Mouse (Mus musculus) midbrain, embryonic 14.5 days (tissue): ENCODE measurements at regions not wholly inside any gene's neighbourhood (a gene's known extent, or its start where the extent isn't known, plus 50 kb on each side); places are given as distances from the start of the nearest gene placed in this dataset.

Experiments
- ATAC-seq: fragments of 200-750 bp; cut with Nextera tagmentation; 2 replicates; pipeline ENCODE4 v1.8.0; 2017; ENCODE audit warnings: moderate number of reproducible peaks, moderate library complexity; ENCODE audit not compliant: low FRiP score, low TSS enrichment
- DNase-seq: peaks from one replicate; pipeline ENCODE4 v3.0.0-alpha.2; 2015
- H3K27ac ChIP-seq: fragments of 300-500 bp; sonication (generic); replicated peaks from 2 replicates; pipeline ENCODE4 v1.5.1; 2014; ENCODE audit warnings: mild to moderate bottlenecking, low read depth, low read length, moderate library complexity
- H3K27me3 ChIP-seq: fragments of 300-500 bp; sonication (generic); 2 replicates; pipeline ENCODE4 v1.6.1; 2014; ENCODE audit warnings: low read length, control low read depth, mixed read lengths; ENCODE audit not compliant: control insufficient read depth, insufficient read depth
- H3K36me3 ChIP-seq: fragments of 300-500 bp; sonication (generic); 2 replicates; pipeline ENCODE4 v1.6.1; 2014; ENCODE audit warnings: low read length, control low read depth; ENCODE audit not compliant: control insufficient read depth, insufficient read depth
- H3K4me1 ChIP-seq: fragments of 300-500 bp; sonication (generic); 2 replicates; pipeline ENCODE4 v1.6.1; 2014; ENCODE audit warnings: mild to moderate bottlenecking, antibody characterized with exemption, low read length, control low read depth; ENCODE audit not compliant: control insufficient read depth, insufficient read depth
- H3K4me2 ChIP-seq: fragments of 300-500 bp; sonication (generic); 2 replicates; pipeline ENCODE4 v1.6.1; 2014; ENCODE audit warnings: mild to moderate bottlenecking, low read length, moderate library complexity
- H3K4me3 ChIP-seq: fragments of 300-500 bp; sonication (generic); replicated peaks from 2 replicates; pipeline ENCODE4 v1.5.1; 2014; ENCODE audit warnings: low read depth, low read length
- H3K9ac ChIP-seq: fragments of 300-500 bp; sonication (generic); replicated peaks from 2 replicates; pipeline ENCODE4 v1.6.1; 2014; ENCODE audit warnings: mild to moderate bottlenecking, low read length, moderate library complexity
- H3K9me3 ChIP-seq: fragments of 300-500 bp; sonication (generic); 2 replicates; pipeline ENCODE4 v1.6.1; 2016; ENCODE audit warnings: low read length, control low read depth, mixed read lengths; ENCODE audit not compliant: control insufficient read depth
- WGBS: fragments of 180-500 bp; shearing (Covaris S2); extraction: QIAGEN DNeasy Blood & Tissue Kit; methylation state at CpG from one replicate; pipeline ENCODE4 v1.1.7; 2014; 5-methylcytosine and 5-hydroxymethylcytosine counted together

GRCm38 (mm10) chr15:92840035-92840434 lies 434.9 kb downstream of the Gxylt1 start:
- H3K9ac ChIP-seq: no peak overlapping the region
- H3K27ac ChIP-seq: no peak overlapping the region
- no peak overlapping the region for H3K4me3 ChIP-seq
- H3K4me1 ChIP-seq: no peaks in the 10 kb centered on the region
- no peaks in the 10 kb centered on the region for H3K36me3 ChIP-seq
- ATAC-seq (no peak), DNase-seq (peak; percentile 14)
- WGBS: 77% methylated on average over 5 of the region's 5 CpGs
- no peaks in the 10 kb centered on the region for H3K27me3 ChIP-seq
- no peak overlapping the region for H3K4me2 ChIP-seq
- no peaks in the 10 kb centered on the region for H3K9me3 ChIP-seq

- no peaks in the 10 kb centered on the region for H3K4me1 ChIP-seq
- no peak overlapping the region for H3K4me2 ChIP-seq
- H3K36me3 ChIP-seq: no peaks in the 10 kb centered on the region
- ATAC-seq (no peak), DNase-seq (peak; percentile 41)
- H3K27me3 ChIP-seq: no peaks in the 10 kb centered on the region
- H3K9me3 ChIP-seq: no peaks in the 10 kb centered on the region
- 73% methylated on average over 4 of the region's 4 CpGs for WGBS
- no peak overlapping the region for H3K27ac ChIP-seq
- H3K4me3 ChIP-seq: no peak overlapping the region
- no peak overlapping the region for H3K9ac ChIP-seq
These were observed 435.4 kb downstream of the Gxylt1 start for GRCm38 (mm10) chr15:92839611-92840010.

- H3K4me2 ChIP-seq: no peak overlapping the region
- no peaks in the 10 kb centered on the region for H3K27me3 ChIP-seq
- no peak overlapping the region for H3K9ac ChIP-seq
- H3K4me1 ChIP-seq: no peaks in the 10 kb centered on the region
- ATAC-seq (no peak), DNase-seq (no peak)
- no peaks in the 10 kb centered on the region for H3K36me3 ChIP-seq
- no peaks in the 10 kb centered on the region for H3K9me3 ChIP-seq
- H3K27ac ChIP-seq: no peak overlapping the region
- WGBS: 75% methylated on average over 4 of the region's 4 CpGs
- H3K4me3 ChIP-seq: no peak overlapping the region
These were observed 429.5 kb downstream of the Pdzrn4 start for GRCm38 (mm10) chr15:92826136-92826535.
